Mouse (Mus musculus): ENCODE measurements at regions not wholly inside any gene's neighbourhood (a gene's known extent, or its start where the extent isn't known, plus 50 kb on each side); places are given as distances from the start of the nearest gene placed in this dataset.

DNA sequence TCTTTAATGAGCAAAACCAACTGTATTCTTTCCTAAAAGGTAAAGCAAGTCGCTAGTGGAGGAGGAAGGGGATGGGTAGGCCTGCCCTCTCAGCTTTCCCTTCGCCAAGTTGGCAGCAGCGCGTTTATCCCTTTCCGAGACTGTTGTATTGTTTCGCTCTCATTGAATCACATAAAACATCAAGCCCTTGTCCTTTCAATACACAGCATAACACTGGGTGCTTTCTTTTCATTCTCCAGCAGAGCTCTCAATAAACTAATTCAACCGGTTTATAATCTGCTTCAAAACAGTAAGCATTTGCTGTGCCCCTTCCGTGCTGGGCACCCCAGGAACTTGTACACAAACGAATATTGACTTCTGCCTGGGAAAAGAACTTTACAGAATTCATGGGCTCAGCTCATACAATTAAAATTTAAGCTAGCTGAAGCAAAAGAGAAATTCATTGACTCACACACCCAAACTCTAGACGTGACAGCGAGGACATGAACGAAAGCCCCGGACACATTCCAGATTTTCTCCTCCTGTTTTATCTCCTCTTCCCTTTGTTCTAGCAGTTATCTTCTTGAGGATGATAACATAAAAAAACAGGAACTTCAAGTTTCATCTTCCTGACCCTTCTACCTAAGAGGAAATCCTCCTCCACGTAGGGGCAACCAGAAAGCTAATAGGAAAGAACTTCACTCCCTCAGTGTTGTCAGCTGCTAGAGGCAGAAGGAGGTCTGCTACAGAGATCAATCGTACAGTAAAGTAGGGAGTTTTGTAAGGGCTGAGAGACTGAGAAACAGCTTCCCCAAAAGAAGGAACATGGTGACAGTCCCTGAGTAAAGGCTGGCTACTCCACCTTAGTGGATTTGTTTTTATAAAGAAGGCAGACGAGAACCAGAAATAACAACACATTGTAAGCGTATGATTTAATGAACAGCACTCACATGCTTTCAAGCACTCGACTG is 177.9 kb downstream of the Kdr start:
- 0 out of 2 replicates have a peak, but pooled peaks cover 3% of the 10 kb centered on the region for H3K4me1 ChIP-seq (ENCODE audit: control insufficient read depth, insufficient read depth, low read length)
- H3K36me3 ChIP-seq (ENCODE audit: control insufficient read depth, insufficient read depth, low read length), result no peaks in the 10 kb centered on the region
- 38% methylated on average over 18 of the region's 18 CpGs for WGBS
- no peak overlapping the region for H3K4me2 ChIP-seq (ENCODE audit: low read depth, low read length)
- no peak overlapping the region for H3K9ac ChIP-seq (replicated peaks; ENCODE audit: low read depth, low read length)
- no peak overlapping the region for H3K27ac ChIP-seq (ENCODE audit: low read depth, low read length)
- peak; percentile 31; the same call in 1 of the 2 replicates for ATAC-seq (ENCODE audit: low read depth)
- no peaks in the 10 kb centered on the region for H3K9me3 ChIP-seq (ENCODE audit: control insufficient read depth, low read length)
- no peaks in the 10 kb centered on the region for H3K27me3 ChIP-seq (ENCODE audit: control insufficient read depth, insufficient read depth, low read length)
- H3K4me3 ChIP-seq (ENCODE audit: low read depth, low read length), result no peak overlapping the region

DNA sequence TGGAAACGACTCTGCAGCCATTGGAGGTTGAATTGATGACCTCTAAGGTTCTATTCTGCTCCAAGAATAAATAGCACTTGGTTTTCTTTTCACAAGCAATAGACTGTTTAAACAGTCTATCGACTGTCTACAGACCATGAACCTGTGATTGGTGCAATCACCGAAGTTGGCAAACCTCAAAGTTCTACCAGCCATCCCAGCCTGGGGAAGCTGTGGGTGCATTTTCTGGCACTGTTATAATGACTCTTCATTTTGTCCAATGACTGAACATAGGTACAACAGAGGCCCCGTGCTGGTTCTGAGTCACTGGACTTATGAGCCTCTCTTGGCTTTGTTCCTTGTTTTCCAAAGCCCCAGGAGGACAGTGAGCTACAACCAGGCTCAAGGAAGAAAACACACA is 178.6 kb downstream of the Kdr start:
- no peak for ATAC-seq (ENCODE audit: low read depth)
- Histone ChIP-seq H3K27me3 (ENCODE audit: control insufficient read depth, insufficient read depth, low read length) (no peaks in the 10 kb centered on the region), H3K27ac (ENCODE audit: low read depth, low read length) (no peak overlapping the region), H3K36me3 (ENCODE audit: control insufficient read depth, insufficient read depth, low read length) (no peaks in the 10 kb centered on the region), H3K9ac (replicated peaks; ENCODE audit: low read depth, low read length) (no peak overlapping the region), H3K9me3 (ENCODE audit: control insufficient read depth, low read length) (no peaks in the 10 kb centered on the region), H3K4me3 (ENCODE audit: low read depth, low read length) (no peak overlapping the region), H3K4me1 (ENCODE audit: control insufficient read depth, insufficient read depth, low read length) (0 out of 2 replicates have a peak, but pooled peaks cover 3% of the 10 kb centered on the region), H3K4me2 (ENCODE audit: low read depth, low read length) (no peak overlapping the region)
- 60% methylated on average over 4 of the region's 4 CpGs for WGBS

DNA sequence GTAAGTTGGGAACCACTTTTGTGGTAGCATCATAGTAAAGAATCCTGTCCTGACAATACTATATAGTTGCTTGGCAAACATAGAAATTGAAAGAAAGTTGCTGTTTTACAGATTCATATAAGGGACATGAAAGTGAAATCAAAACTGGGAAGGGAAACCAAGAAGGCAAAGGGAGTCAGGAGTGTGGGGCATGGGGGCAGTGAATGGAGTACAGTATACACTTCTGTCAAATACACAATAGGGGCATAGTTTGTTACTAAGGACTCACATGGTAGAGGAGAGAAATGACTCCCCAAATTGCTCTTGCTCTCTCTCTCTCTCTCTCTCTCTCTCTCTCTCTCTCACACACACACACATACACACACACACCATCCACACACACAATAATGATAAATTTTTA is 185.1 kb downstream of the Kdr start:
- H3K27ac ChIP-seq (ENCODE audit: low read depth, low read length), result no peak overlapping the region
- ATAC-seq (ENCODE audit: low read depth), result no peak
- no peaks in the 10 kb centered on the region for H3K9me3 ChIP-seq (ENCODE audit: control insufficient read depth, low read length)
- no peak overlapping the region for H3K4me2 ChIP-seq (ENCODE audit: low read depth, low read length)
- H3K36me3 ChIP-seq (ENCODE audit: control insufficient read depth, insufficient read depth, low read length), result no peaks in the 10 kb centered on the region
- H3K4me1 ChIP-seq (ENCODE audit: control insufficient read depth, insufficient read depth, low read length), result no peaks in the 10 kb centered on the region
- H3K27me3 ChIP-seq (ENCODE audit: control insufficient read depth, insufficient read depth, low read length), result no peaks in the 10 kb centered on the region
- H3K9ac ChIP-seq (replicated peaks; ENCODE audit: low read depth, low read length), result no peak overlapping the region
- no peak overlapping the region for H3K4me3 ChIP-seq (ENCODE audit: low read depth, low read length)

DNA sequence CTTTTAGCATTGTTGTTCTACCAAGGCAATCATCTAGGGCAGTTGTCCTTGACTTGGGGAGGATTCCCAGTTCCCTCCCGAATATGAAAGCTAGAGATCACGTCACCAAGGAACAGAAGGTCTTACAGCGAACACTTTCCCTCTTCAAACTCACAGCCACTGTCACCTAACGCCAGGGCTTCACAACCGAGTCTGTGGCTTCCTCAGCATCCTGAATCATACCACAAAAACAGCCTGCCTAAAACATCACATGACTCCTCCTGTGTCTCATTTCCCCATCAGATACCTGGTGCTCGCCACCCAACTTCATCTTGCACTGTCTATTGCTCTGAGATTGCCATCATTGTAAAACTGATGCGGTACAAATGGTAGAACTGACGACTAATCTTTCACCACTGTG is 186.5 kb downstream of the Kdr start:
- Histone ChIP-seq H3K4me1 (ENCODE audit: control insufficient read depth, insufficient read depth, low read length) (no peaks in the 10 kb centered on the region), H3K27ac (ENCODE audit: low read depth, low read length) (no peak overlapping the region), H3K9me3 (ENCODE audit: control insufficient read depth, low read length) (no peaks in the 10 kb centered on the region), H3K4me3 (ENCODE audit: low read depth, low read length) (no peak overlapping the region), H3K36me3 (ENCODE audit: control insufficient read depth, insufficient read depth, low read length) (no peaks in the 10 kb centered on the region), H3K4me2 (ENCODE audit: low read depth, low read length) (no peak overlapping the region), H3K27me3 (ENCODE audit: control insufficient read depth, insufficient read depth, low read length) (no peaks in the 10 kb centered on the region), H3K9ac (replicated peaks; ENCODE audit: low read depth, low read length) (no peak overlapping the region)
- WGBS, result 90% methylated on average over 8 of the region's 8 CpGs
- no peak for ATAC-seq (ENCODE audit: low read depth)

GRCm38 (mm10) chr5:75788087-75788486 is 190.2 kb downstream of the Kdr start:
- no peak for ATAC-seq (ENCODE audit: low read depth)
- Histone ChIP-seq H3K4me1 (ENCODE audit: control insufficient read depth, insufficient read depth, low read length) (no peaks in the 10 kb centered on the region), H3K27ac (ENCODE audit: low read depth, low read length) (no peak overlapping the region), H3K9me3 (ENCODE audit: control insufficient read depth, low read length) (no peaks in the 10 kb centered on the region), H3K27me3 (ENCODE audit: control insufficient read depth, insufficient read depth, low read length) (no peaks in the 10 kb centered on the region), H3K9ac (replicated peaks; ENCODE audit: low read depth, low read length) (no peak overlapping the region), H3K36me3 (ENCODE audit: control insufficient read depth, insufficient read depth, low read length) (no peaks in the 10 kb centered on the region), H3K4me2 (ENCODE audit: low read depth, low read length) (no peak overlapping the region), H3K4me3 (ENCODE audit: low read depth, low read length) (no peak overlapping the region)
- 44% methylated on average over 3 of the region's 3 CpGs for WGBS

DNA sequence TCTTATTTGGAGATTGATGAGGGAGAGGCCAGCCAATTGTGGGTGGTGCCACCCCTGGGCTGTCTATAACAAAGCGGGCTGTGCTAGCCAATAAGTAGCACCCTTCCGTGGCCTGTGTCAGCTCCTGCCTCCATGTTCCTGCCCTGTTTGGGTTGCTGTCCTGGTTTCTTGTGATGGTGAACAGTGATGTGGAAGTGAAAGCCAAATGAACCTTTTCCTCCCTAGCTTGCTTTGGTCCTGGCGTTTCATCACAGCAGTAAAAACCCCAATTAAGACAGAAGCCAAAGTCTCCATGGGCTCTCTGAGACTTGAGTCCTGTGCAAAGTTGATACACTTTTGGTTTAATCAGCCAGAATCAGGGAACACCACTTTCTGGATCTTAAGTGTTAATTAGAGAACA is 192.1 kb downstream of the Kdr start:
- Histone ChIP-seq H3K9ac (replicated peaks; ENCODE audit: low read depth, low read length) (no peak overlapping the region), H3K4me2 (ENCODE audit: low read depth, low read length) (no peak overlapping the region), H3K9me3 (ENCODE audit: control insufficient read depth, low read length) (no peaks in the 10 kb centered on the region), H3K36me3 (ENCODE audit: control insufficient read depth, insufficient read depth, low read length) (no peaks in the 10 kb centered on the region), H3K4me1 (ENCODE audit: control insufficient read depth, insufficient read depth, low read length) (no peaks in the 10 kb centered on the region), H3K27ac (ENCODE audit: low read depth, low read length) (no peak overlapping the region), H3K27me3 (ENCODE audit: control insufficient read depth, insufficient read depth, low read length) (no peaks in the 10 kb centered on the region), H3K4me3 (ENCODE audit: low read depth, low read length) (no peak overlapping the region)
- no peak for ATAC-seq (ENCODE audit: low read depth)
- 91% methylated on average over 3 of the region's 3 CpGs for WGBS

DNA sequence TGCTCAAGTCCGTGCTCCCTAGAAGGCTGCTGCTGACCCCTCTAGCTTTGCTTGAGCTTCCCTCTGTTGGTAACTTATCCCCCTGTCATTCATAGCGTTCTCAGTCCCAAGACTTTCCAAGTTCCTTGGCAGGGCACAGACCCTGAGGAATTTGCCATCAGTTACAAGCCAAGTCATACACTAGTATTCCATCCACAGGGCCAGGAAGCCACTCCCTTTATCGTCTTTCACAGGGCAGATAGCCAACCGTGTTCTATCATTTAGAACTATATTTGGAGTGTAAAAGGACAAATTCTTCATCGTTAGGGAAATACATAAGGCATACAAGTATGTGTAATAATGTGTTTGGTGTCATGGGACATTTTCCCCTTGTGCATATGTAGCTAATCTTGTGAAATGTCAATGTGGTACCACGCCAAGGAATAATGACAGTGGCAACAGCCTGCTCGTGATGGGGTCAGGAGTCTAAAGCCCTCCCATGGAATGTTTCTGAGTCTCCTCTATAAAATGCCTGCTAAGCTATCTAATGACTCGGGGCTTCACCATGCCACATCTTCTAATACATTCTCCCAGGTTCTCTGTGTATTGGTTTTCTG is 193.2 kb downstream of the Kdr start:
- Histone ChIP-seq H3K4me1 (ENCODE audit: control insufficient read depth, insufficient read depth, low read length) (no peaks in the 10 kb centered on the region), H3K9me3 (ENCODE audit: control insufficient read depth, low read length) (no peaks in the 10 kb centered on the region), H3K27me3 (ENCODE audit: control insufficient read depth, insufficient read depth, low read length) (no peaks in the 10 kb centered on the region), H3K9ac (replicated peaks; ENCODE audit: low read depth, low read length) (no peak overlapping the region), H3K27ac (ENCODE audit: low read depth, low read length) (no peak overlapping the region), H3K4me3 (ENCODE audit: low read depth, low read length) (no peak overlapping the region), H3K4me2 (ENCODE audit: low read depth, low read length) (no peak overlapping the region), H3K36me3 (ENCODE audit: control insufficient read depth, insufficient read depth, low read length) (no peaks in the 10 kb centered on the region)
- no peak for ATAC-seq (ENCODE audit: low read depth)
- WGBS, result 90% methylated on average over 8 of the region's 8 CpGs

DNA sequence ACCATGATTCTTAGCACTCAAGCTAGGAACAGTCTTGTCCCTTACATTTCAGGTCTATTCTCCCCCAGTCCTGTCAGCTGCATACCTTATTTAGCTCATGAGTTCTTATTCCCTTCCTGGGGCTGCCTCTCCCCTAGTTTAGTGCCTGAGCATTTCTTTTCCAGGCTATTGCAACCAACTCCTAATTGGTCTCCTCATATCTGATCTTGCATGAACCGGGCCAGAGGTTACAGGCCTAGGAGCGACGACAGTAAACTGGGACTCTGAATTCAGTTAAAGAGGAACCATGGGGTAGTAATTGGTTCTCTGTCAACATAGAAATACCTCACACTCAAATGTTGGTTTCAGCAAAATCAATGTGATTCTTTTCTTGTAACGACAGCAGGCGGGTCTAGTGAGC is 195.9 kb downstream of the Kit start:
- Histone ChIP-seq H3K27me3 (ENCODE audit: control insufficient read depth, insufficient read depth, low read length) (no peaks in the 10 kb centered on the region), H3K9me3 (ENCODE audit: control insufficient read depth, low read length) (no peaks in the 10 kb centered on the region), H3K4me3 (ENCODE audit: low read depth, low read length) (no peak overlapping the region), H3K36me3 (ENCODE audit: control insufficient read depth, insufficient read depth, low read length) (no peaks in the 10 kb centered on the region), H3K4me1 (ENCODE audit: control insufficient read depth, insufficient read depth, low read length) (no peaks in the 10 kb centered on the region), H3K27ac (ENCODE audit: low read depth, low read length) (no peak overlapping the region), H3K4me2 (ENCODE audit: low read depth, low read length) (no peak overlapping the region), H3K9ac (replicated peaks; ENCODE audit: low read depth, low read length) (no peak overlapping the region)
- ATAC-seq (ENCODE audit: low read depth), result no peak
- WGBS, result 95% methylated on average over 5 of the region's 5 CpGs

- H3K9me3 ChIP-seq (ENCODE audit: control insufficient read depth, low read length), result no peaks in the 10 kb centered on the region
- H3K9ac ChIP-seq (replicated peaks; ENCODE audit: low read depth, low read length), result no peak overlapping the region
- no peak for ATAC-seq (ENCODE audit: low read depth)
- H3K27ac ChIP-seq (ENCODE audit: low read depth, low read length), result no peak overlapping the region
- H3K4me2 ChIP-seq (ENCODE audit: low read depth, low read length), result no peak overlapping the region
- H3K36me3 ChIP-seq (ENCODE audit: control insufficient read depth, insufficient read depth, low read length), result no peaks in the 10 kb centered on the region
- 97% methylated on average over 1 of the region's 1 CpGs for WGBS
- H3K4me3 ChIP-seq (ENCODE audit: low read depth, low read length), result no peak overlapping the region
- no peaks in the 10 kb centered on the region for H3K4me1 ChIP-seq (ENCODE audit: control insufficient read depth, insufficient read depth, low read length)
- no peaks in the 10 kb centered on the region for H3K27me3 ChIP-seq (ENCODE audit: control insufficient read depth, insufficient read depth, low read length)
Measured at GRCm38 (mm10) chr5:75767213-75767612, 192.5 kb downstream of the Kit start.
